Mouse (Mus musculus) E14TG2a.4 (cell line): ENCODE measurements around the gene Nipsnap3a.

Source experiments
- CTCF ChIP-seq: conservative IDR thresholded peaks from 2 replicates; pipeline ENCODE4 v1.5.1; 2014; ENCODE audit warnings: low read length
- NANOG ChIP-seq: IDR thresholded peaks from 2 replicates; pipeline ENCODE4 v1.6.1; 2014; ENCODE audit warnings: borderline replicate concordance, low read length, mixed read lengths

DNA sequence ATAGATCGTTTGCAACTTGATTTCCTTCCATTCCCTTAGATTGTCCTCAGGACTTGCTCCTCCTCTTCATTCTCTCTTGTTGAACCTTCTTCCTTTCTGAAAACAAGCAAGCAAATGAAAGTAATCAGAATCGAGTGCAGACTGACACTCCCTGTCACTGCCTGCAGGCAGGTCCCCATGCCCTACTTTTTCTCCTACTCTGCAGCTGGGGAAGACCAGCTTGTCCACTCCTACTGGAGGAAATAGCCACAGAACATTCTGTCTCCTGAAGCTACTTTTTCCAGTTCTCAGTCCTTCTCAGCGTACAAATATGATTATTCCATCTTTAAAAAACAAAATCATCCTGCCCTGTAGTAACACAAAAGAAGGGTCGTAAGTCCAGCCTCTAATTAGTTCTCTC, 35.3 kb downstream of the Nipsnap3a start:
- TF ChIP-seq NANOG = no peak
- TF ChIP-seq CTCF = no peak
